Mouse (Mus musculus) retina, postnatal 7 days (tissue): Measurements from ENCODE around the gene Glod4.
"Not testable (repeated sequence)": the region's sequence is repeated elsewhere in the genome, so short reads cannot be mapped to it uniquely, and the experiment has no call there.

Experiments used
- DNase-seq: peaks from one replicate; pipeline ENCODE4 v3.0.0-alpha.2; 2012; ENCODE audit warnings: low read depth, low spot score

Glod4 gene

DNA sequence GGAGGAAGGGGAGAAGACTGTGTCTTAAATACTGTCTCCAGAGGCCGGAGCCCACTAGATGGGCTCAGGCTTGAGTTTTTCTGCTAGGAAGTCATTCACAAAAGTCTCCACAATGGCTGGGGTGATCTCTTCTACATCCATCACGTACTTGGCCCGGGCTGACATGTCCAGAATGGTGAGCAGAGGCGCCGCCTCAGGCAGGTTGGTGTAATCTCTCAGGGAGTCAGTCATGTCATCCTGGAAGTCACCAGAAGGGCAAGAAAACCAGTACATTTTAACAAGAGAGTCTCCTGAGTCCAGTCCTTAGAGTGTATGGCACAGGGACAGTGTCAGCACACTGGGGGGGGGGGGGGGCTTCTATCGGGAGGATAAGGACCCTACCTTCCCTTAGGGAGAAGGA is 15.0 kb upstream of the Glod4 start:
- no peak for DNase-seq

- no peak for DNase-seq
Observed at GRCm38 (mm10) chr11:76257386-76257785, 13.9 kb upstream of the Glod4 start.

- no peak for DNase-seq
Observed at GRCm38 (mm10) chr11:76256129-76256528, 12.6 kb upstream of the Glod4 start.

DNA sequence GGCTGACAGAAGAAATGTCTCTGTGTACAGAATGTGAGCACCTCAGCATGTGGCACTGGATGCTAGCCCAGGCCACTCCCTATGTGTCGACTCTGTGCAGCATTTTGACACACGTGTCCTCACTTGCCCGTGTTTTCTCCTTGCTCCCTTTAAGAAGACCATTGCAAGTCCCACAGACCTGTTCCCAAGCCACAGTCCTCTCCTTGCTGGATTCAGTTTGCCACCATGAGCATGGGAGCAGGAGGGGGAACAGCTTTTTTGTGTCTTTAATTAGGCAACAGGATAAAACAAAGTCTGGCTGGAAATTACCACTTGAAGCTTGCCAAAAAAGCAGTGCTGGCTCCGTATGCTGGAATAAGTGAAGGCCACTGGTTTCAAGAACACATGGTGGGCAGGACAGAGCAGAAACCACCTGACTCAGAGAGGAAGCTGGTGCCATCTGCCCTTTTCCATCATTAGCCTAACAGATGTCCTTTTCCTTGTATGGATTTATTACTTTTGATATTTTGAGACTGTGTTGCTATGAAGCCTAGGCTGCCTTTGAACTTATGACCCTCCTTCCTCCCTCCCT is 12.0 kb upstream of the Glod4 start:
- no peak for DNase-seq

- no peak for DNase-seq
Observed at GRCm38 (mm10) chr11:76253918-76254264, 10.4 kb upstream of the Glod4 start.

GRCm38 (mm10) chr11:76253145-76253917 is 9.8 kb upstream of the Glod4 start:
- DNase-seq: peak; percentile 63

GRCm38 (mm10) chr11:76252036-76252435 is 8.5 kb upstream of the Glod4 start:
- DNase-seq: no peak

DNA sequence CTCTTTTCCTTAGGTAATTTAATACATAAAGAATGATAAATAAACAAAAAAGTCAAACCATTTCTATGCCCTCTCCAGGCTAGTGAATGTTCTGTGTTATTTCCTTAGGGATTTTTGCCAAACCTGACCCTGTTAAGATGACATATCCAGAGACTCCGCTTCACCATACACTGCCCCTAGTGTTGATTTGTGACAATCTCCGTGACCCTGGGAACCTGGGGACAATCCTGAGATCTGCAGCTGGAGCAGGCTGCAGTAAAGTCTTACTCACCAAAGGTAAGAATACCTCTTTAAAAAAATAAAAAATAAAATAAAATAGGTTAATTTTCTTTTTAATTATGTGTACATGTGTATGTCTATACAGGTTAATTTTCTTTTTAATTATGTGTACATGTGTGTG is 3.7 kb upstream of the Glod4 start:
- DNase-seq: no peak

GRCm38 (mm10) chr11:76246439-76246838 is 2.9 kb upstream of the Glod4 start:
- DNase-seq: no peak

DNA sequence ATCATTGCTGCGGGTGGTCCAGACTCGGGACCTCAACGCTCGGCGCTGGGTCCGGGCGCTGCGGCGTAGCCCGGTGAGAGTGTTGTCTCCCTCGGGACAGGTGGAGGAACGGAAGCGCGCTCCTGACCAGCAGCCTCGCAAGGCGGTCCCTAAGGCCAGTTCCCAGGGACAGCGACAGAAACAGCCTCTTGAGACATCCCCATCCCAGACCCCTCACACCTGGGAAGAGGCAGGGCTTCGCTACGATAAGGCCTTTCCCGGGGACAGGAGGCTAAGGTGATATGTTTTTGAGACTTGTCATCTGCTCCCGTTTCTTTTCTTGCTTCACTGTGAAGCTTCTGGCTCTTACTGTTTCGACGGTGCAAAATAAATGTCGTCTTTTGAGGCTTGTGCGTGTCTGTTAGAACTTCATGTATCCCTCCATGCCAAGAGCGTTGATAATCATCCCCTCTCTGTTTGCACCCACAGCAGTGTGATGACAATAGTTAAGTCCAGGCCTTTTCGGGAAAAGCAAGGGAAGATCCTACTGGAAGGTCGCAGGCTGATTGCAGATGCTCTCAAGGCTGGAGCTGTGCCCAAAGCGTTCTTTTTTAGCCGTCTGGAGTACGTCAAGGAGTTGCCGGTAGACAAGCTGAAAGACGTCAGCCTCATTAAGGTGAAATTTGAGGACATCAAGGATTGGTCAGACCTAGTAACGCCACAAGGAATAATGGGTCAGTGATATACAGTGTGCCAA is 454 bp upstream of the Glod4 start:
- no peak for DNase-seq

DNA sequence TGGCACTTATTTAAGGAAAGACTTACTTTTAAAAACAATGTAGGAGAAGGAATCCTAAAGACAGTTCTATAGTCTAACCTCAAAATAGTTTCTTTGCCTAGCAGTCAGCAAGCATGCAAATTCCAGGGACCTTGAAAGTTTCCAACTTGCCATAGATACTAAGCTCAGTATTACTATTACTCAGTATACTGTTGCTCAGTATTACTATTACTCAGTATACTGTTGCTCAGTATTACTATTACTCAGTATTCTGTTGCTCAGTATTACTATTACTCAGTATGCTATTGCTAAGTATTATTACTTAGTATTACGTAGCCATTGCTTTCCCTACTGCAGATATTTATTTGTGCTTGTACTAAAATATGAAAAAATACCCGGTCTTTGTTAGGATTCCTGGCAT is 3.8 kb downstream of the Glod4 start:
- DNase-seq: no peak

DNA sequence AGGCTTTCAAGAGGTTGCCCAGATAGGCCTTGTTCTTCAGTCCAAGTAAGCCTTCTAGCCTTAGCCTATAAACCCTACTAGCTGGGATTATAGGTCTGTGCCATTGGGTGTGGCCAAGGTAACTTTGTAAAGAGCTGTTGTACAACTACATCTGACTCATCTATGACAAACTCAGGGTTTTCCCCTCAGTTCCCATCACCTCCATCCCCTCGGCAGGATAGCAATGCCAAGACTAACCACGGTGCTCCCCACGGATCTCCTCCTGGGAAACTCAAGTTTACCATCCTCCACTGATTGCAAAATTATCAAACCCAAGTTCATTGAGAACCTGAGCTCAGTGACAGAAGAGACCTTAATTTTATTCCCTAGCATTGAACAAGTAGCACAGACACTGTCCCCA is 7.4 kb downstream of the Glod4 start:
- no peak for DNase-seq

- no peak for DNase-seq
Observed at GRCm38 (mm10) chr11:76225051-76225450, 18.5 kb downstream of the Glod4 start.

DNA sequence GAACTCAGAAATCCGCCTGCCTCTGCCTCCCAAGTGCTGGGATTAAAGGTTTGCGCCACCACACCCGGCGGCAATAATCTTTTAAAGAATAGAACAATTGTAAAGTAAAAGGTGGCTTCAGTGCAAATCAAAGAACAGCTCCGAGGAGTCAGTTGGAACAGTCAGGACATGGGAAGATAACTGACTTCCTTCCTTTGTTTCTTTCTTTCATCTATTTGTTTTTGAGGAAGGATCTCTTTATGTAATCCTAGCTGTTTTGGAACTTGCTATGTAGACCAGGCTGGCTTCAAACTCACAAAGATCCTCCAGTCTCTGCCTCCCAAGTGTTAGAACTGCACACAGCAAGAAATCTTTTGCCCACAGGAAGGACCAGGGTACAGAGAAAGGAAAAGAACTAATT is 18.9 kb downstream of the Glod4 start:
- no peak for DNase-seq

DNA sequence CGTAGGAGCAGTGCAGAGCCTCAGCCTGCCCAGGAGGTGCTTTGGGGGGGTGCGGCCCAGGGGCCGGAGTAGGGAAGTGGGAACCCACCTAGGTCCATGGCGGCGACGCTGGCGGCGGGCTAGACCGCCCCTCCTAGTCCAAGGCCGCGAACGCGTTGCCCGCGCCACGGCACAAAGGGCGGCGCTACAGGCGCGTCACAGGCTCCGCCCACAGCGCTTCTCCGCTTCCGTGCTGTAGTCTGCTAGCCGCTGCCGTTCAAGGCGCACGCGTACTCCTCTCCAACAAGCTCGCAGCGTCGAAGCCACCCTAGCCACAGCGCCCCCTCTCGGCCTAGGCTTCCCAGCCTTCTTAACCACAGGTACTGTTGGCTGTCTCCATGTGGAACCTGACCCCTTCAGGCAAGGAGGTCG is 26.1 kb downstream of the Glod4 start, which contains the start of the genes Dbil5 and Gemin4:
Gene Dbil5 (plus strand): TSS at position 219 of the 411 bp plus-strand sequence.
Gene Gemin4 (minus strand): TSS at position 275 of the 411 bp plus-strand sequence.
- DNase-seq: peak; percentile 95

DNA sequence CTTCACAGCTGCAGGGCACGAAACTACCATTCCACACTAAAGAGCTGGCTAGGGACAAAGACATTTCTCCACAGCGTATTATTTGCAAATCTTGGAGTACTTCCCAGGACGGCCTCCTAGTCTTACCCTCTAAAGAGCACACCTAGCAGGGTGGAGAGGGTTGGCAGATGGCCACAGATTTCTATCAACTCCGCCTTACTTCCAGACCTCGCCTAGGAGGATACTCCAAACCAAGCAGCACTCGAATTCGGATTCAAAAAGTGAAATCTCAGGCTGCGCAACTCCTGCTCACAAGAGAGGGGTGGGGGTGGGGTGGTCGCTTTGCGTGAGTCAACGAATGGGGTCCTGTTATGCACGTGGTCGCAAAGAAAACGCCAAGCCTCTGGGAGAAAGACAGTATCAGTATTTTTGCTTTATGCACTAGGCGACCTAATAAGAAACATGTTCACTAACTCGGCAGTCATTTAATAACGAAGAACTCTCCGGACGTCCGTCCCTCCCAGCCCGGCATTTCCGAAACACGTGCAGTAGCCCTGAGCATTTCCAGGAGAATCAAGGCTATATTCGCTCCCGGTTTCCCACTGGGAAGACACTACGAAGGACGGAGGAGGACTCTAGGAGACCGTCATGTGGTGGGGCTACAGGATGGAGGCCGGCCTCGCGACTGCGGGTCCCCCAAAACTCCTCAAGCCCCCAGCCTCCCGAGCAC is 26.7 kb downstream of the Glod4 start:
- DNase-seq: no peak

- no peak for DNase-seq
Observed at GRCm38 (mm10) chr11:76216049-76216540, 27.4 kb downstream of the Glod4 start.

DNA sequence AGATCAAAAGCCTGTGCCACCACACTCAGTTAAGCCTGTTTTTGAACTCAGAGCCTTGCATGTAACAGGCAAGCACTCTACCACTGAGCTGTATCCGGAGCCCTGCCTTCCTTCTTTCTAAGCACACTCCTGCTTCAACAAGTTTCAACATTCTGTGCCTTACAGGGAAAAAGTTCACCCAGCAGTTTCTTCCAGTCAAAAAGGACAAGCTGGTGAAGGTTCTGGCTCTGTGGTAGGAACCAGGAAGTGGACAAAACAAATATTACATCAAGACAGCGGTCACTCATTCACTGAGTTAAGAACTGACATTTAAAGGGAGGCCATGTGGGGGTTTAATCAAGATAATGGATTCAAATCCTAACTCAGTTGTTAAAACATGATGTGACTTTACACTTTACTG is 28.5 kb downstream of the Glod4 start:
- no peak for DNase-seq

DNA sequence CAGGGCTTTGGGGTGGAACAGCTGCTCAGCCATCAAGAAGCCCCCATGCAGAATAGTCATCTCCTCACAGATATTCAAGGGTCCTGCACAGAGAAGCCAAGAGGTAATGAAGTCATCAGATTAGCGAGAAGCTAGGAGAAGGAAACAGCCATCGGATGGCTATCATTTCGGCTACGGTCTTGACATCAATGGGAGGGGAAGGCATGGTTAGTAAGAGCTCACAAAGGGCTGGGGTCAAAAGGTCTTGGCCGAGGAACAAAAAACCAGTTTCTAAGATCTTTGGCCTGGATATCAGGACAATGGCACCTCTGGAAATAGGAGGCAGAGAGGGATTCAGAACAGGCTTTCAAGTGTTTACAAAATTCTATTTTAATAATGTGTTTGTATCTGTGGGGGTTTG is 29.7 kb downstream of the Glod4 start:
- no peak for DNase-seq

DNA sequence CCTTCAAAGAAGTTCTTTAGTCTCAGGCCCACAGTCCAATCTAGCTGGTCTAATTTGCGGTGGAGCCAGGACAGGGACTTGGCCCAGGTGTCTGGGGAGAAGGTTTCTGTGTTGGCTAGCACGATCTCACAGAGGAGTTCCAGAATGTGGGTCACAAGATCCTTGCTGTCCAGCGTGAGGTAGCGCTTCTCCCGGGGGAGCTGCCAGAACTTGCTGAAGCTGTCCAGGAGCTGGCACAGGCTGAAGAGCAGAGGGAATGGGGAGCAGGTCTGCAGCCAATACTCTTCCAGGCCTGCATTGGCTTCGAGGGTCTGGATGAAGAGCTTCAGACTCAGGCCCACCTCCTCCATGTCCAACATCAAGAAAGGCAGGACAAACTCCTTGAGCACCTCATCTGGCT is 31.9 kb downstream of the Glod4 start:
- not testable (repeated sequence) for DNase-seq

GRCm38 (mm10) chr11:76210228-76210985 is 33.1 kb downstream of the Glod4 start:
- DNase-seq: no peak
